Mouse (Mus musculus) G1E (cell line): ENCODE measurements around the gene Saal1. TPM values are rescaled to one million over a fixed set of nuclear protein-coding genes. Genes with fewer than 3 reads are reported as not detected.
A peak's percentile ranks its signal among the peaks of the same experiment; 100 is the strongest.

Experiments
- ATAC-seq: 2 replicates; pipeline ENCODE4 v1.8.0; 2016; ENCODE audit warnings: mild to moderate bottlenecking; ENCODE audit not compliant: insufficient number of reproducible peaks, poor library complexity, low FRiP score, severe bottlenecking; ENCODE audit errors: extremely low read depth
- DNase-seq: peaks from one replicate; pipeline ENCODE4 v3.0.0; 2012; ENCODE audit warnings: low spot score
- H3K27me3 ChIP-seq: 2 replicates; pipeline ENCODE4 v1.6.1; 2012; ENCODE audit warnings: mild to moderate bottlenecking, low read length, inconsistent platforms; ENCODE audit not compliant: insufficient read depth
- H3K36me3 ChIP-seq: replicated peaks from 2 replicates; pipeline ENCODE3; 2012; ENCODE audit warnings: mild to moderate bottlenecking, inconsistent platforms
- H3K4me1 ChIP-seq: 2 replicates; pipeline ENCODE4 v1.6.1; 2012; ENCODE audit warnings: low read depth, low read length, inconsistent platforms, mixed read lengths; ENCODE audit not compliant: insufficient read depth
- H3K4me3 ChIP-seq: 2 replicates; pipeline ENCODE4 v1.5.1; 2012; ENCODE audit warnings: low read depth, mild to moderate bottlenecking, inconsistent platforms, low read length, moderate library complexity, mixed read lengths
- H3K9me3 ChIP-seq: replicated peaks from 2 replicates; pipeline ENCODE4 v1.6.1; 2012; ENCODE audit warnings: inconsistent platforms
- CTCF ChIP-seq: IDR thresholded peaks from 2 replicates; pipeline ENCODE4 v1.5.1; 2012; ENCODE audit warnings: low read depth, low read length, inconsistent platforms, mixed read lengths
- GATA1 ChIP-seq: IDR thresholded peaks from 2 replicates; pipeline ENCODE4 v1.6.1; 2012; ENCODE audit warnings: borderline replicate concordance, low read length, inconsistent platforms, mixed read lengths
- GATA2 ChIP-seq: IDR thresholded peaks from 2 replicates; pipeline ENCODE4 v1.6.1; 2012; ENCODE audit warnings: low read depth, low read length, inconsistent platforms, borderline replicate concordance
- POLR2AphosphoS5 ChIP-seq: IDR thresholded peaks from 2 replicates; pipeline ENCODE4 v1.6.1; 2012; ENCODE audit warnings: low read depth, low read length, inconsistent platforms; ENCODE audit not compliant: insufficient replicate concordance
- TAL1 ChIP-seq: conservative IDR thresholded peaks from 2 replicates; pipeline ENCODE4 v1.6.1; 2012; ENCODE audit warnings: low read depth, low read length, inconsistent platforms, mixed read lengths
- polyA plus RNA-seq: library from polyadenylated mRNA; stranded (reverse); fragments of >175 nt; gene quantifications from 2 replicates; pipeline ENCODE4 v1.2.3, GENCODE M21; 2012
- total RNA-seq, 2 experiments: library from RNA; stranded (forward) in 1 of 2; stranded (reverse) in 1 of 2; fragments of 200-1000 nt in 1 of 2; fragments of >200 nt in 1 of 2; fragmentation: Nextera tagmentation in 1 of 2; gene quantifications; 2 replicates each; pipeline ENCODE4 v1.2.3; 2014 to 2017

Saal1 gene
- total and polyA plus RNA-seq, 3 experiments: 4.4 to 34.4 (median 28.1) TPM

DNA sequence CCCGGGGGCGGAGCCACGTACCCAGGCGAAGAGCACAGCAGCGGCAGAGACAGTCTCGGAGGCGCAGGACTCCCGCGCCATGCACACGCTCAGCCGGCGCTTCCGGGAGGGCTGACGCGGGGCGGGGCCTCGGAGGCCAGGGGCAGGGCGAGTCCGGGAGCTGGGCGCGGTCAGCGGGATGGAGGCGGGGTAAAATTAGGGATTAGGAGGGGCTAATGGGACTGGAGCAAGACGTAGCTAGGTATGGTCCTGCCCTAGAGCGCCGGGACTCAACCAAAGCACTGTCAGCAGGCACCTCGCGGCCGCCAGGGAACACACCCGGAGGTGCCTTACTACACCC is 70.8 kb downstream of the Saal1 start, which contains the start of gene Sergef:
TSS of gene Sergef (minus strand) at position 116 of the 340 bp plus-strand sequence.
- TF ChIP-seq CTCF: no peak
- no peak for TF ChIP-seq GATA2
- no peak for TF ChIP-seq GATA1
- no peak for TF ChIP-seq POLR2AphosphoS5
- TF ChIP-seq TAL1: no peak
- ATAC-seq: peak; percentile 88
- no peaks in the 10 kb centered on the region for H3K9me3 ChIP-seq
- peak; percentile 92 for DNase-seq
- peaks cover 30% of the 10 kb centered on the region for H3K36me3 ChIP-seq
- H3K4me1 ChIP-seq: peaks cover 58% of the 10 kb centered on the region
- H3K27me3 ChIP-seq: no peaks in the 10 kb centered on the region
- H3K4me3 ChIP-seq: peak within 1 kb of the TSS; percentile 83

DNA sequence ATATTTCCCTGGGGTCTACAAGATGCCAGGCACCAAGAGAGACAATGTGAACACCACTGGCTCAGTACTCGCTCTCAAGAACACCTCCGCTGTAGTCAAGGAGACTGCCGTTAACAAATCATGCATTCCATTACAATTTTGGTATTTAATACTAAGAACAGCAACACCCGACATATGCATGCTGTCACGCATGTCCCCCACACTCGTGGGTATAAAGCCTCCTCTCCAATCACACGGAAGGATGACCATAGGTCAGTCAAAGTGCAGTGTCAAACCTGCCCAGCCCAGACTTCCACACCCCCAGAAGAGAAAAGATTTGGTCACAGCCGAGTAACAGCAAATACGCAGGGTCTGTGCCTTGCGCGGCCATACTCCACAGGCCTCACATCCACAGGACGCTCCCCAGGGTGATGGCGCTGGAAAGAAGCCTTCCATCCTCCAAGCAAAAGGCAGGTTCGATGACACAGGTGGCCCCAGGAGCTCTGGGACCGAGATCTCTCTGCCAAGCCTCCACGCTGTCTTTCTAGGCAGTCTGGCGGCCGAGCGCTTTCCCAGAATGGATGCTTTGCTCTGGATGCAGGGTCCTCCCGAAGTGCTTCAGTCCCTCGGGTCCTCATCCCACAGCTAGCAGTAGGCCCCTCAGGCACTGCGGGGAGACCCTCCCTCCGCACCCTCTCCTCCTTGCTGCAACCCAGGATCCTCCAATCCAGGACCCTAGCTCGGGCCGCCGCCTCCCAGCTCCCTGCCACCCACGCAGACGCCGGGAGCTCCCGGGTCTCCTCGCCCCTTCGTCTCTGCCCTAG is 71.4 kb downstream of the Saal1 start:
- Histone ChIP-seq H3K9me3 (no peaks in the 10 kb centered on the region), H3K36me3 (peaks cover 35% of the 10 kb centered on the region), H3K4me1 (peaks cover 61% of the 10 kb centered on the region), H3K27me3 (no peaks in the 10 kb centered on the region), H3K4me3 (peak overlapping the region; percentile 83)
- no peak for TF ChIP-seq POLR2AphosphoS5
- TF ChIP-seq GATA2: no peak
- no peak for TF ChIP-seq GATA1
- TF ChIP-seq CTCF: no peak
- TF ChIP-seq TAL1: no peak
- no peak for ATAC-seq
- no peak for DNase-seq

Other genes with a start within 250 kb of the Saal1 start
- gene Sergef, start 70.9 kb downstream of the Saal1 start, total RNA-seq (2014; fragmentation: Nextera tagmentation): 13.0 and 14.9 TPM in 2 replicates
- gene Sergef, start 70.9 kb downstream of the Saal1 start, total RNA-seq (2017): 36.2 and 36.5 TPM in 2 replicates
- gene Sergef, start 70.9 kb downstream of the Saal1 start, polyA plus RNA-seq: 9.5 and 10.9 TPM in 2 replicates
- 171 and 201 TPM in 2 replicates for gene Tph1, start 38.1 kb downstream of the Saal1 start, total RNA-seq (2014; fragmentation: Nextera tagmentation)
- gene Tph1, start 38.1 kb downstream of the Saal1 start, total RNA-seq (2017): 386 and 387 TPM in 2 replicates
- gene Tph1, start 38.1 kb downstream of the Saal1 start, polyA plus RNA-seq: 2.1 and 3.6 TPM in 2 replicates
- gene Saa3, start 5.0 kb upstream of the Saal1 start, total RNA-seq (2014; fragmentation: Nextera tagmentation): not detected in 2 replicates
- gene Saa3, start 5.0 kb upstream of the Saal1 start, total RNA-seq (2017): 1.0 TPM in 1 of 2 replicates, not detected in the other
- not detected in 2 replicates for gene Saa3, start 5.0 kb upstream of the Saal1 start, polyA plus RNA-seq
- not detected in 2 replicates for gene Saa4, start 21.9 kb upstream of the Saal1 start, total RNA-seq (2014; fragmentation: Nextera tagmentation)
- not detected in 2 replicates for gene Saa4, start 21.9 kb upstream of the Saal1 start, total RNA-seq (2017)
- gene Saa4, start 21.9 kb upstream of the Saal1 start, polyA plus RNA-seq: not detected in 2 replicates
- not detected in 2 replicates for gene Saa1, start 32.3 kb upstream of the Saal1 start, total RNA-seq (2014; fragmentation: Nextera tagmentation)
- gene Saa1, start 32.3 kb upstream of the Saal1 start, total RNA-seq (2017): not detected in 2 replicates
- not detected in 2 replicates for gene Saa1, start 32.3 kb upstream of the Saal1 start, polyA plus RNA-seq
- gene Saa2, start 41.1 kb upstream of the Saal1 start, total RNA-seq (2014; fragmentation: Nextera tagmentation): not detected in 2 replicates
- not detected in 2 replicates for gene Saa2, start 41.1 kb upstream of the Saal1 start, total RNA-seq (2017)
- not detected in 2 replicates for gene Saa2, start 41.1 kb upstream of the Saal1 start, polyA plus RNA-seq
- gene Hps5, start 85.4 kb upstream of the Saal1 start, total RNA-seq (2014; fragmentation: Nextera tagmentation): 20.4 and 30.4 TPM in 2 replicates
- gene Hps5, start 85.4 kb upstream of the Saal1 start, total RNA-seq (2017): 34.9 and 40.4 TPM in 2 replicates
- 2.1 and 2.7 TPM in 2 replicates for gene Hps5, start 85.4 kb upstream of the Saal1 start, polyA plus RNA-seq
- gene Gtf2h1, start 85.4 kb upstream of the Saal1 start, total RNA-seq (2014; fragmentation: Nextera tagmentation): 189 and 225 TPM in 2 replicates
- 275 and 302 TPM in 2 replicates for gene Gtf2h1, start 85.4 kb upstream of the Saal1 start, total RNA-seq (2017)
- gene Gtf2h1, start 85.4 kb upstream of the Saal1 start, polyA plus RNA-seq: 101 and 108 TPM in 2 replicates
- 2,069 and 2,225 TPM in 2 replicates for gene Ldha, start 130.8 kb upstream of the Saal1 start, total RNA-seq (2014; fragmentation: Nextera tagmentation)
- 1,859 and 1,927 TPM in 2 replicates for gene Ldha, start 130.8 kb upstream of the Saal1 start, total RNA-seq (2017)
- gene Ldha, start 130.8 kb upstream of the Saal1 start, polyA plus RNA-seq: 2,214 and 2,274 TPM in 2 replicates
- gene Ldhc, start 150.5 kb upstream of the Saal1 start, total RNA-seq (2014; fragmentation: Nextera tagmentation): not detected in 2 replicates
- not detected in 2 replicates for gene Ldhc, start 150.5 kb upstream of the Saal1 start, total RNA-seq (2017)
- not detected in 2 replicates for gene Ldhc, start 150.5 kb upstream of the Saal1 start, polyA plus RNA-seq
- 166 and 220 TPM in 2 replicates for gene Tsg101, start 209.3 kb upstream of the Saal1 start, total RNA-seq (2014; fragmentation: Nextera tagmentation)
- gene Tsg101, start 209.3 kb upstream of the Saal1 start, total RNA-seq (2017): 39.9 and 42.9 TPM in 2 replicates
- gene Tsg101, start 209.3 kb upstream of the Saal1 start, polyA plus RNA-seq: 50.9 and 53.3 TPM in 2 replicates
- 14.5 and 18.1 TPM in 2 replicates for gene Uevld, start 247.8 kb upstream of the Saal1 start, total RNA-seq (2014; fragmentation: Nextera tagmentation)
- 8.1 and 8.6 TPM in 2 replicates for gene Uevld, start 247.8 kb upstream of the Saal1 start, total RNA-seq (2017)
- gene Uevld, start 247.8 kb upstream of the Saal1 start, polyA plus RNA-seq: 0.11 and 0.18 TPM in 2 replicates